Mouse (Mus musculus) megakaryocyte, embryonic 14.5 days (primary cell): Measurements from ENCODE around the gene Vamp5. TPM values are rescaled to one million over a fixed set of nuclear protein-coding genes. Genes with fewer than 3 reads are reported as not detected.

Experiments
- H3K27me3 ChIP-seq: replicated peaks from 2 replicates; pipeline ENCODE3; 2012; ENCODE audit warnings: inconsistent platforms
- H3K36me3 ChIP-seq: replicated peaks from 2 replicates; pipeline ENCODE3; 2012; ENCODE audit warnings: low read length, inconsistent platforms, mixed read lengths
- H3K4me1 ChIP-seq: 2 replicates; pipeline ENCODE4 v1.6.1; 2012; ENCODE audit warnings: inconsistent platforms
- H3K4me3 ChIP-seq: replicated peaks from 2 replicates; pipeline ENCODE3; 2012; ENCODE audit warnings: moderate library complexity, mild to moderate bottlenecking, inconsistent platforms
- H3K9me3 ChIP-seq: 2 replicates; pipeline ENCODE4 v1.6.1; 2012; ENCODE audit warnings: inconsistent platforms
- FLI1 ChIP-seq: IDR thresholded peaks from 2 replicates; pipeline ENCODE4 v1.6.1; 2012; ENCODE audit warnings: low read length, inconsistent platforms, mixed read lengths
- GATA1 ChIP-seq: IDR thresholded peaks from 3 replicates; pipeline ENCODE4 v1.6.1; 2012; ENCODE audit warnings: mixed read lengths, low read length, inconsistent platforms, borderline replicate concordance
- polyA plus RNA-seq: library from polyadenylated mRNA; stranded (reverse); fragments of >175 nt; gene quantifications from 2 replicates; pipeline ENCODE4 v1.2.3, GENCODE M21; 2012; ENCODE audit warnings: low replicate concordance; ENCODE audit not compliant: insufficient read depth

Gene Vamp5
- polyA plus RNA-seq, 1 experiment: 61.7 TPM

GRCm38 (mm10) chr6:72370091-72370490 lies 10.2 kb downstream of the Vamp5 start:
- peaks cover 74% of the 10 kb centered on the region for H3K4me1 ChIP-seq
- peaks cover 84% of the 10 kb centered on the region for H3K36me3 ChIP-seq
- TF ChIP-seq FLI1 (no peak), GATA1 (no peak)
- H3K9me3 ChIP-seq: no peaks in the 10 kb centered on the region
- no peaks in the 10 kb centered on the region for H3K27me3 ChIP-seq
- no peak overlapping the region for H3K4me3 ChIP-seq

- no peaks in the 10 kb centered on the region for H3K9me3 ChIP-seq
- H3K4me1 ChIP-seq: peaks cover 73% of the 10 kb centered on the region
- TF ChIP-seq FLI1 (no peak), GATA1 (no peak)
- no peaks in the 10 kb centered on the region for H3K27me3 ChIP-seq
- no peak overlapping the region for H3K4me3 ChIP-seq
- H3K36me3 ChIP-seq: peaks cover 79% of the 10 kb centered on the region
Observed at GRCm38 (mm10) chr6:72369557-72369956, 10.7 kb downstream of the Vamp5 start.

GRCm38 (mm10) chr6:72367460-72367974 lies 12.8 kb downstream of the Vamp5 start:
- H3K9me3 ChIP-seq: no peaks in the 10 kb centered on the region
- peaks cover 72% of the 10 kb centered on the region for H3K4me1 ChIP-seq
- peaks cover 59% of the 10 kb centered on the region for H3K36me3 ChIP-seq
- H3K4me3 ChIP-seq: no peak overlapping the region
- no peaks in the 10 kb centered on the region for H3K27me3 ChIP-seq
- TF ChIP-seq GATA1: no peak
- no peak for TF ChIP-seq FLI1

GRCm38 (mm10) chr6:72366844-72367443 lies 13.3 kb downstream of the Vamp5 start, which contains the start of gene Rnf181:
Gene Rnf181, minus strand, starts transcription at chr6:72366956.
- Histone ChIP-seq H3K36me3 (peaks cover 54% of the 10 kb centered on the region), H3K9me3 (no peaks in the 10 kb centered on the region), H3K4me1 (peaks cover 66% of the 10 kb centered on the region)

GRCm38 (mm10) chr6:72366304-72366703 lies 14.0 kb downstream of the Vamp5 start:
- Histone ChIP-seq H3K9me3 (no peaks in the 10 kb centered on the region), H3K27me3 (no peaks in the 10 kb centered on the region), H3K36me3 (peaks cover 50% of the 10 kb centered on the region), H3K4me3 (no peak overlapping the region), H3K4me1 (peaks cover 64% of the 10 kb centered on the region)
- TF ChIP-seq FLI1: no peak
- TF ChIP-seq GATA1: no peak

More at GRCm38 (mm10) chr6:72366844-72367443, 13.3 kb downstream of the Vamp5 start, which contains the start of gene Rnf181:
- TF ChIP-seq FLI1: no peak
- no peak for TF ChIP-seq GATA1
- Histone ChIP-seq H3K27me3 (no peaks in the 10 kb centered on the region), H3K4me3 (no peak within 1 kb of the TSS)

GRCm38 (mm10) chr6:72364985-72365384 lies 15.3 kb downstream of the Vamp5 start:
- H3K9me3 ChIP-seq: no peaks in the 10 kb centered on the region
- H3K27me3 ChIP-seq: no peaks in the 10 kb centered on the region
- TF ChIP-seq GATA1: no peak
- no peak for TF ChIP-seq FLI1
- no peak overlapping the region for H3K4me3 ChIP-seq
- H3K36me3 ChIP-seq: peaks cover 50% of the 10 kb centered on the region
- H3K4me1 ChIP-seq: peaks cover 64% of the 10 kb centered on the region

GRCm38 (mm10) chr6:72364009-72364408 lies 16.3 kb downstream of the Vamp5 start:
- Histone ChIP-seq H3K4me1 (peaks cover 64% of the 10 kb centered on the region), H3K4me3 (no peak overlapping the region), H3K9me3 (no peaks in the 10 kb centered on the region), H3K27me3 (no peaks in the 10 kb centered on the region), H3K36me3 (peaks cover 50% of the 10 kb centered on the region)
- no peak for TF ChIP-seq GATA1
- TF ChIP-seq FLI1: no peak

GRCm38 (mm10) chr6:72362132-72363028 lies 17.9 kb downstream of the Vamp5 start:
- Histone ChIP-seq H3K4me1 (peaks cover 76% of the 10 kb centered on the region), H3K4me3 (peak overlapping the region; percentile 97)

GRCm38 (mm10) chr6:72361121-72361551 lies 19.1 kb downstream of the Vamp5 start:
- Histone ChIP-seq H3K4me1 (peaks cover 79% of the 10 kb centered on the region), H3K9me3 (no peaks in the 10 kb centered on the region), H3K36me3 (peaks cover 52% of the 10 kb centered on the region), H3K27me3 (no peaks in the 10 kb centered on the region), H3K4me3 (peak overlapping the region; percentile 97)
- TF ChIP-seq FLI1 (no peak), GATA1 (no peak)

More at GRCm38 (mm10) chr6:72362132-72363028, 17.9 kb downstream of the Vamp5 start:
- Histone ChIP-seq H3K36me3 (peaks cover 51% of the 10 kb centered on the region), H3K27me3 (no peaks in the 10 kb centered on the region), H3K9me3 (no peaks in the 10 kb centered on the region)
- TF ChIP-seq GATA1 (no peak), FLI1 (no peak)
